Mouse (Mus musculus) bone marrow, adult 2 months (tissue): ENCODE results near the gene 7530416G11Rik. TPM values are rescaled to one million over a fixed set of nuclear protein-coding genes. Genes with fewer than 3 reads are reported as not detected.

Experiments used
- H3K27ac ChIP-seq: fragments of 200-500 bp; 2 replicates; pipeline ENCODE4 v1.5.1; 2012; ENCODE audit warnings: low read depth, mild to moderate bottlenecking, control low read depth, inconsistent platforms, low read length; ENCODE audit not compliant: control insufficient read depth, poor library complexity, insufficient read depth
- H3K4me1 ChIP-seq: fragments of 200-500 bp; 2 replicates; pipeline ENCODE4 v1.6.1; 2011; ENCODE audit warnings: low read length; ENCODE audit not compliant: control insufficient read depth, insufficient read depth
- H3K4me3 ChIP-seq: fragments of 200-500 bp; replicated peaks from 2 replicates; pipeline ENCODE3; 2011; ENCODE audit warnings: mild to moderate bottlenecking, low read depth, low read length, control low read depth; ENCODE audit not compliant: control insufficient read depth
- CTCF ChIP-seq: fragments of 200-500 bp; IDR thresholded peaks from 2 replicates; pipeline ENCODE4 v1.5.1; 2011; ENCODE audit warnings: low read length, control low read depth; ENCODE audit not compliant: control insufficient read depth, insufficient read depth
- POLR2A ChIP-seq: fragments of 200-500 bp; IDR thresholded peaks from 2 replicates; pipeline ENCODE4 v1.6.1; 2011; ENCODE audit warnings: low read depth, mild to moderate bottlenecking, control low read depth, low read length, borderline replicate concordance; ENCODE audit not compliant: control insufficient read depth
- WGBS: fragments of 180-500 bp; shearing (Covaris S2); methylation state at CpG from one replicate; pipeline ENCODE4 v1.1.7; 2018; 5-methylcytosine and 5-hydroxymethylcytosine counted together
- polyA plus RNA-seq: library from polyadenylated mRNA; stranded (reverse); fragments of >200 nt; gene quantifications from 2 replicates; pipeline ENCODE4 v1.2.4, GENCODE M21; 2011; ENCODE audit warnings: low replicate concordance; ENCODE audit not compliant: missing spikeins, insufficient read depth, insufficient read length

Gene 7530416G11Rik
- polyA plus RNA-seq, 1 experiment = not detected

- WGBS = 77% methylated on average over 12 of the region's 12 CpGs
- H3K4me1 ChIP-seq = no peaks in the 10 kb centered on the region
- no peak overlapping the region for H3K27ac ChIP-seq
- H3K4me3 ChIP-seq = no peak overlapping the region
- no peak for TF ChIP-seq POLR2A
- TF ChIP-seq CTCF = no peak
These were observed 21.4 kb upstream of the 7530416G11Rik start for GRCm38 (mm10) chr15:85524404-85524950.

GRCm38 (mm10) chr15:85523173-85523991 is 20.4 kb upstream of the 7530416G11Rik start:
- Histone ChIP-seq H3K27ac (no peak overlapping the region), H3K4me1 (no peaks in the 10 kb centered on the region), H3K4me3 (no peak overlapping the region)
- 11% methylated on average over 14 of the region's 14 CpGs for WGBS
- TF ChIP-seq POLR2A (no peak), CTCF (no peak)

GRCm38 (mm10) chr15:85519438-85519837 is 16.4 kb upstream of the 7530416G11Rik start:
- WGBS = 66% methylated on average over 4 of the region's 4 CpGs
- H3K4me1 ChIP-seq = no peaks in the 10 kb centered on the region; the same call in 1 of the 2 replicates
- TF ChIP-seq CTCF = no peak
- TF ChIP-seq POLR2A = no peak
- H3K4me3 ChIP-seq = no peak overlapping the region
- no peak overlapping the region for H3K27ac ChIP-seq

- 87% methylated on average over 32 of the region's 32 CpGs for WGBS
- Histone ChIP-seq H3K4me3 (no peak overlapping the region), H3K27ac (no peak overlapping the region), H3K4me1 (no peaks in the 10 kb centered on the region)
- TF ChIP-seq POLR2A (no peak), CTCF (no peak)
These were observed 4.5 kb upstream of the 7530416G11Rik start for GRCm38 (mm10) chr15:85507370-85508014.

- 17% methylated on average over 1 of the region's 1 CpGs for WGBS
- Histone ChIP-seq H3K4me3 (no peak overlapping the region), H3K4me1 (no peaks in the 10 kb centered on the region), H3K27ac (no peak overlapping the region)
- no peak for TF ChIP-seq POLR2A
- TF ChIP-seq CTCF = no peak
These were observed 3.7 kb upstream of the 7530416G11Rik start for GRCm38 (mm10) chr15:85506680-85507079.

- no peaks in the 10 kb centered on the region for H3K4me1 ChIP-seq
- no peak overlapping the region for H3K27ac ChIP-seq
- TF ChIP-seq CTCF (no peak), POLR2A (no peak)
- H3K4me3 ChIP-seq = no peak overlapping the region
- 81% methylated on average over 14 of the region's 14 CpGs for WGBS
These were observed 2.3 kb upstream of the 7530416G11Rik start for GRCm38 (mm10) chr15:85505118-85505925.

- TF ChIP-seq CTCF (no peak), POLR2A (no peak)
- Histone ChIP-seq H3K27ac (no peak overlapping the region), H3K4me3 (no peak overlapping the region), H3K4me1 (no peaks in the 10 kb centered on the region)
- 86% methylated on average over 10 of the region's 10 CpGs for WGBS
These were observed 2.8 kb downstream of the 7530416G11Rik start for GRCm38 (mm10) chr15:85500267-85500666.

GRCm38 (mm10) chr15:85497981-85498475 is 5.0 kb downstream of the 7530416G11Rik start:
- 73% methylated on average over 10 of the region's 10 CpGs for WGBS
- no peak overlapping the region for H3K4me3 ChIP-seq
- no peaks in the 10 kb centered on the region for H3K4me1 ChIP-seq
- TF ChIP-seq POLR2A (no peak), CTCF (no peak)
- no peak overlapping the region for H3K27ac ChIP-seq
